In genomic region chr5:135935176-135935523, GRCm38 (mm10) we compare ENCODE assay signal across 8 mouse cellular contexts. TPM values are rescaled to one million over a fixed set of nuclear protein-coding genes. Genes with fewer than 3 reads are reported as not detected.
DNase-seq lines count a peak whose midpoint lies in the region; ATAC-seq and TF ChIP-seq lines count a peak whose summit lies in the region.

No protein-coding gene starts in this region.

- no peak for TF ChIP-seq CTCF in embryonic fibroblast, embryonic 13.5 days (IDR thresholded peaks at IDR 0.05; ENCODE audit: borderline replicate concordance, insufficient read depth, low read length)

- TF ChIP-seq POLR2A in embryonic fibroblast, embryonic 13.5 days (IDR thresholded peaks at IDR 0.05; ENCODE audit: low read depth, low read length) = peak; percentile 70; the same call in 1 of the 2 replicates

- ATAC-seq in lung, embryonic 16.5 days (ENCODE audit: low read depth) = no peak; the same call in 1 of the 2 replicates
- ATAC-seq in stomach, embryonic 15.5 days (ENCODE audit: insufficient read depth, low FRiP score, low read depth) = peak; percentile 5; the same call in 1 of the 2 replicates
- no peak for ATAC-seq in activated CD4-positive, CD25-positive, alpha-beta regulatory T cell, adult 4 months

- H3K27me3 ChIP-seq in lung, embryonic 16.5 days (ENCODE audit: control insufficient read depth, insufficient read depth, low read depth, low read length) = no peaks in the 10 kb centered on the region
- H3K27me3 ChIP-seq in stomach, embryonic 15.5 days (replicated peaks) = no peaks in the 10 kb centered on the region

- peaks cover 10% of the 10 kb centered on the region for H3K4me1 ChIP-seq in lung, embryonic 16.5 days (replicated peaks; ENCODE audit: control insufficient read depth, insufficient read depth, low read length)
- peaks cover 4% of the 10 kb centered on the region; the same call in 1 of the 2 replicates for H3K4me1 ChIP-seq in embryonic fibroblast, embryonic 13.5 days (ENCODE audit: control insufficient read depth, insufficient read depth, low read length)
- peaks cover 8% of the 10 kb centered on the region; the same call in 1 of the 2 replicates for H3K4me1 ChIP-seq in stomach, embryonic 15.5 days

- H3K27ac ChIP-seq in lung, embryonic 16.5 days (ENCODE audit: low read length) = peak overlapping the region; percentile 38; the same call in 1 of the 2 replicates
- H3K27ac ChIP-seq in embryonic fibroblast, embryonic 13.5 days (ENCODE audit: insufficient read depth, low read length) = peak overlapping the region; percentile 85
- H3K27ac ChIP-seq in stomach, embryonic 15.5 days = peak overlapping the region; percentile 99

- H3K9ac ChIP-seq in lung, embryonic 16.5 days (ENCODE audit: low read length) = peak overlapping the region; percentile 48
- H3K9ac ChIP-seq in stomach, embryonic 15.5 days = no peak overlapping the region

- peak overlapping the region; percentile 43 for H3K4me2 ChIP-seq in lung, embryonic 16.5 days (ENCODE audit: low read depth, low read length)
- peak overlapping the region; percentile 49 for H3K4me2 ChIP-seq in stomach, embryonic 15.5 days

- no peak for DNase-seq in lung, postnatal 14 days
- peak; percentile 13 for DNase-seq in liver
- DNase-seq in right cerebral cortex, adult 18-20 months = no peak
- no peak for DNase-seq in left cerebral cortex, adult 18-20 months (ENCODE audit: low spot score in 2 of 2)

- WGBS in lung, embryonic 16.5 days = 49% methylated on average over 7 of the region's 7 CpGs
- WGBS in stomach, embryonic 15.5 days = 49% methylated on average over 7 of the region's 7 CpGs

- H3K36me3 ChIP-seq in lung, embryonic 16.5 days (ENCODE audit: control insufficient read depth, insufficient read depth, low read length) = peaks cover 3% of the 10 kb centered on the region; the same call in 1 of the 2 replicates
- peaks cover 14% of the 10 kb centered on the region for H3K36me3 ChIP-seq in stomach, embryonic 15.5 days

- no peaks in the 10 kb centered on the region for H3K9me3 ChIP-seq in lung, embryonic 16.5 days (ENCODE audit: control insufficient read depth, low read length)
- no peaks in the 10 kb centered on the region for H3K9me3 ChIP-seq in stomach, embryonic 15.5 days

- peak overlapping the region; percentile 72 for H3K4me3 ChIP-seq in lung, embryonic 16.5 days (ENCODE audit: low read length)
- H3K4me3 ChIP-seq in embryonic fibroblast, embryonic 13.5 days (ENCODE audit: insufficient read depth, low read length) = no peak overlapping the region
- peak overlapping the region; percentile 91 for H3K4me3 ChIP-seq in stomach, embryonic 15.5 days (replicated peaks)

RNA-seq across cellular contexts. Expression of gene Ywhag, which starts 0.7 kb away (rescaled TPM):
- polyA plus RNA-seq in lung, embryonic 16.5 days (2015; fragmentation: Nextera tagmentation; extraction: Ambion mirVana) = 150 and 155 TPM in 2 replicates
- 255 and 333 TPM in 2 replicates for polyA plus RNA-seq in embryonic fibroblast, embryonic 13.5 days (2011; ENCODE audit: insufficient read length, low read depth, missing spikeins)
- polyA plus RNA-seq in stomach, embryonic 15.5 days (2015; fragmentation: Nextera tagmentation; extraction: Ambion mirVana) = 167 and 173 TPM in 2 replicates
- polyA plus RNA-seq in activated CD4-positive, CD25-positive, alpha-beta regulatory T cell, adult 4 months (2017; shearing (Covaris generic)) = 10 to 100 TPM; 34.1 to 56.7 TPM
- total RNA-seq in left cerebral cortex, adult 18-20 months (2021) = 1,000 to 10,000 TPM; 1,157 to 1,215 TPM

RNA-seq across cellular contexts. Expression of gene Ssc4d, which starts 39.2 kb away (rescaled TPM):
- 3.0 and 3.2 TPM in 2 replicates for polyA plus RNA-seq in lung, embryonic 16.5 days (2015; fragmentation: Nextera tagmentation; extraction: Ambion mirVana)
- 3.2 and 3.3 TPM in 2 replicates for polyA plus RNA-seq in embryonic fibroblast, embryonic 13.5 days (2011; ENCODE audit: insufficient read length, low read depth, missing spikeins)
- polyA plus RNA-seq in stomach, embryonic 15.5 days (2015; fragmentation: Nextera tagmentation; extraction: Ambion mirVana) = 3.4 TPM in 2 replicates
- 1 to 10 TPM; 1.7 to 2.4 TPM for polyA plus RNA-seq in activated CD4-positive, CD25-positive, alpha-beta regulatory T cell, adult 4 months (2017; shearing (Covaris generic))
- 1 to 10 TPM in 1 of 2 experiments, under 1 TPM in 1; 0.79 to 1.3 TPM for total RNA-seq in left cerebral cortex, adult 18-20 months (2021)

RNA-seq across cellular contexts. Expression of gene Zp3, which starts 44.7 kb away (rescaled TPM):
- polyA plus RNA-seq in lung, embryonic 16.5 days (2015; fragmentation: Nextera tagmentation; extraction: Ambion mirVana) = 0.16 and 0.19 TPM in 2 replicates
- not detected in 2 replicates for polyA plus RNA-seq in embryonic fibroblast, embryonic 13.5 days (2011; ENCODE audit: insufficient read length, low read depth, missing spikeins)
- polyA plus RNA-seq in stomach, embryonic 15.5 days (2015; fragmentation: Nextera tagmentation; extraction: Ambion mirVana) = 1.7 TPM in 2 replicates
- not detected for polyA plus RNA-seq in activated CD4-positive, CD25-positive, alpha-beta regulatory T cell, adult 4 months (2017; shearing (Covaris generic))
- not detected for total RNA-seq in left cerebral cortex, adult 18-20 months (2021)

RNA-seq across cellular contexts. Expression of gene Hspb1, which starts 47.4 kb away (rescaled TPM):
- polyA plus RNA-seq in lung, embryonic 16.5 days (2015; fragmentation: Nextera tagmentation; extraction: Ambion mirVana) = 126 and 127 TPM in 2 replicates
- polyA plus RNA-seq in embryonic fibroblast, embryonic 13.5 days (2011; ENCODE audit: insufficient read length, low read depth, missing spikeins) = 124 and 337 TPM in 2 replicates
- polyA plus RNA-seq in stomach, embryonic 15.5 days (2015; fragmentation: Nextera tagmentation; extraction: Ambion mirVana) = 291 and 451 TPM in 2 replicates
- not detected for polyA plus RNA-seq in activated CD4-positive, CD25-positive, alpha-beta regulatory T cell, adult 4 months (2017; shearing (Covaris generic))
- total RNA-seq in left cerebral cortex, adult 18-20 months (2021) = 10 to 100 TPM; 16.5 to 31.4 TPM

RNA-seq across cellular contexts. Expression of gene Dtx2, which starts 59.5 kb away (rescaled TPM):
- 26.6 and 27.6 TPM in 2 replicates for polyA plus RNA-seq in lung, embryonic 16.5 days (2015; fragmentation: Nextera tagmentation; extraction: Ambion mirVana)
- 8.5 and 10.9 TPM in 2 replicates for polyA plus RNA-seq in embryonic fibroblast, embryonic 13.5 days (2011; ENCODE audit: insufficient read length, low read depth, missing spikeins)
- 22.9 and 25.4 TPM in 2 replicates for polyA plus RNA-seq in stomach, embryonic 15.5 days (2015; fragmentation: Nextera tagmentation; extraction: Ambion mirVana)
- 10 to 100 TPM; 10.6 to 13.8 TPM for polyA plus RNA-seq in activated CD4-positive, CD25-positive, alpha-beta regulatory T cell, adult 4 months (2017; shearing (Covaris generic))
- 10 to 100 TPM in 1 of 2 experiments, 1 to 10 TPM in 1; 8.3 to 10.2 TPM for total RNA-seq in left cerebral cortex, adult 18-20 months (2021)

Comparison
In these comparisons a context has a peak if more than half of its experiments do, and no peak if none do; other contexts are left out.
1. H3K27ac ChIP-seq: peak in every context shown above with its lines; median percentile 99 in stomach, embryonic 15.5 days; 85 in embryonic fibroblast, embryonic 13.5 days; 38 in lung, embryonic 16.5 days.